Mouse (Mus musculus) heart, embryonic 16.5 days (tissue): Measurements from ENCODE around the gene Tor3a. TPM values are rescaled to one million over a fixed set of nuclear protein-coding genes. Genes with fewer than 3 reads are reported as not detected.

Experiments
- ATAC-seq: fragments of 200-750 bp; cut with Nextera tagmentation; replicated peaks from 2 replicates; pipeline ENCODE4 v1.8.0; 2017; ENCODE audit warnings: moderate number of reproducible peaks; ENCODE audit not compliant: insufficient read depth, low FRiP score; ENCODE audit errors: extremely low read depth
- H3K27ac ChIP-seq: fragments of 300-500 bp; sonication (generic); 2 replicates; pipeline ENCODE4 v1.5.1; 2014; ENCODE audit warnings: mild to moderate bottlenecking, low read length, control low read depth, moderate library complexity
- H3K27me3 ChIP-seq: fragments of 300-500 bp; sonication (generic); 2 replicates; pipeline ENCODE4 v1.6.1; 2014; ENCODE audit warnings: low read length, mixed read lengths; ENCODE audit not compliant: control insufficient read depth, insufficient read depth
- H3K36me3 ChIP-seq: fragments of 300-500 bp; sonication (generic); 2 replicates; pipeline ENCODE4 v1.6.1; 2014; ENCODE audit not compliant: control insufficient read depth, insufficient read depth
- H3K4me1 ChIP-seq: fragments of 300-500 bp; sonication (generic); 2 replicates; pipeline ENCODE4 v1.6.1; 2014; ENCODE audit warnings: low read length, mixed read lengths; ENCODE audit not compliant: control insufficient read depth, insufficient read depth
- H3K4me2 ChIP-seq: fragments of 300-500 bp; sonication (generic); 2 replicates; pipeline ENCODE4 v1.6.1; 2014; ENCODE audit warnings: low read depth, mild to moderate bottlenecking, control low read depth, low read length
- H3K4me3 ChIP-seq: fragments of 300-500 bp; sonication (generic); 2 replicates; pipeline ENCODE4 v1.5.1; 2014; ENCODE audit warnings: mild to moderate bottlenecking, control low read depth, low read length
- H3K9ac ChIP-seq: fragments of 300-500 bp; sonication (generic); 2 replicates; pipeline ENCODE4 v1.6.1; 2014; ENCODE audit warnings: low read length, control low read depth
- H3K9me3 ChIP-seq: fragments of 300-500 bp; sonication (generic); replicated peaks from 2 replicates; pipeline ENCODE4 v1.6.1; 2016; ENCODE audit warnings: low read length; ENCODE audit not compliant: control insufficient read depth
- WGBS: fragments of 180-500 bp; shearing (Covaris S2); extraction: QIAGEN DNeasy Blood & Tissue Kit; methylation state at CpG from one replicate; pipeline ENCODE4 v1.1.7; 2014; 5-methylcytosine and 5-hydroxymethylcytosine counted together
- polyA plus RNA-seq: library from polyadenylated mRNA; unstranded; fragments of >200 nt; fragmentation: Nextera tagmentation; extraction: Ambion mirVana; gene quantifications from 2 replicates; pipeline ENCODE4 v1.2.1, GENCODE M21; 2015

Gene Tor3a
- 8.5 and 9.0 TPM in 2 replicates for polyA plus RNA-seq

- no peaks in the 10 kb centered on the region for H3K9me3 ChIP-seq
- ATAC-seq = peak; percentile 83
- H3K9ac ChIP-seq = peak within 1 kb of the TSS; percentile 80
- H3K4me2 ChIP-seq = peak within 1 kb of the TSS; percentile 97
- H3K27me3 ChIP-seq = no peaks in the 10 kb centered on the region
- H3K4me3 ChIP-seq = peak within 1 kb of the TSS; percentile 74
- H3K4me1 ChIP-seq = peaks cover 9% of the 10 kb centered on the region
- WGBS = 6% methylated on average over 37 of the region's 37 CpGs
- H3K36me3 ChIP-seq = peaks cover 1% of the 10 kb centered on the region
- peak within 1 kb of the TSS; percentile 64 for H3K27ac ChIP-seq
These were observed at the start of gene Tor3a for GRCm38 (mm10) chr1:156674195-156675000. TSS of gene Tor3a (minus strand) at chr1:156674356.

DNA sequence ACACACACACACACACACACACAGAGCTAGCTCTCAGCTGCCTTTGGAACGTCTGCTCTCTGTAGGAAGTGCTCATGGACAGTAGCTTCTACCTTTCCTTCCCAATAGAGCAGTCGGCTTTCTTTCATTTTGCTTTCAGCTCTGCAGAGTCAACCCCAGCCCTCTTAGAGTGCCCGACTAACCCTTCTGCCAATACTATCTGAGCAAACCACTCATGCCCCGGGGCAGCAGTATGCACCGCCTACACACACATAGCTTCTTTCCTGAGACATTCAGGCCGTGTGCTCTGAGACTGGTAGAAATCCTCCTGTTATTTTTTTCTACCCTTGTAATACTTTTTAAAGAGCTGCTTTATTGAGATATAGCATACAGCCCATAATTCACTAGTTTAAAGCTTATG, 47.9 kb upstream of the Tor3a start:
- Histone ChIP-seq H3K4me3 (no peak overlapping the region), H3K27me3 (no peaks in the 10 kb centered on the region), H3K27ac (no peak overlapping the region), H3K36me3 (no peaks in the 10 kb centered on the region), H3K9ac (no peak overlapping the region), H3K9me3 (no peaks in the 10 kb centered on the region), H3K4me1 (peaks cover 5% of the 10 kb centered on the region; the same call in 1 of the 2 replicates), H3K4me2 (no peak overlapping the region)
- WGBS = 48% methylated on average over 6 of the region's 6 CpGs
- no peak for ATAC-seq

DNA sequence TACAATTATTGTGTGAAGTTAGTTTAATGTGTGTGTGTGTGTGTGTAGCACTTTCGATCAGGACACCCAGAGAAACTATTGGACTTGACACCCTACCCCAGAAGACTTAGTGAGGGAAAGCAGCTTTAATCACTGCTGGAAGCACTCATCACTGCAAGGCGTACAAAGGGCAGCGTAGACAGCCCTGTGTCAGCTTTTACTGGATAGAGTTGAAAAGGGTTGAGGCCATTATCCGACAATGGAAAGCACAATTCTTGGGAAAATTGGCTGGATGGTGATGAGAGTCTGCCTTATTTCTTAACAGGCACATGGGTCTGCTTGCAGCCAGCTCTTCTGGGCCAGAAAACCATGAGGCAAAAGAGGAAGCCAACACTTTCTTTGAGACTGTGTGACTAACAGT, 45.9 kb upstream of the Tor3a start:
- 68% methylated on average over 4 of the region's 4 CpGs for WGBS
- Histone ChIP-seq H3K4me2 (no peak overlapping the region), H3K9me3 (no peaks in the 10 kb centered on the region), H3K4me3 (no peak overlapping the region; the same call in 1 of the 2 replicates), H3K36me3 (no peaks in the 10 kb centered on the region), H3K9ac (no peak overlapping the region), H3K27me3 (no peaks in the 10 kb centered on the region), H3K27ac (no peak overlapping the region), H3K4me1 (peaks cover 8% of the 10 kb centered on the region)
- no peak for ATAC-seq

GRCm38 (mm10) chr1:156718950-156719805, 45.0 kb upstream of the Tor3a start, which contains the start of gene Fam20b:
TSS of gene Fam20b (minus strand) at chr1:156719086.
- peak; percentile 97 for ATAC-seq
- peaks cover 8% of the 10 kb centered on the region for H3K4me1 ChIP-seq
- peak within 1 kb of the TSS; percentile 95 for H3K9ac ChIP-seq
- H3K4me3 ChIP-seq = peak within 1 kb of the TSS; percentile 99
- no peaks in the 10 kb centered on the region for H3K9me3 ChIP-seq
- H3K27me3 ChIP-seq = no peaks in the 10 kb centered on the region
- H3K4me2 ChIP-seq = peak within 1 kb of the TSS; percentile 70
- WGBS = 2% methylated on average over 28 of the region's 47 CpGs
- H3K27ac ChIP-seq = peak within 1 kb of the TSS; percentile 93
- H3K36me3 ChIP-seq = no peaks in the 10 kb centered on the region

GRCm38 (mm10) chr1:156718286-156718949, 44.3 kb upstream of the Tor3a start:
- H3K4me1 ChIP-seq = peaks cover 8% of the 10 kb centered on the region
- peak overlapping the region; percentile 99 for H3K4me3 ChIP-seq
- H3K9ac ChIP-seq = peak overlapping the region; percentile 95
- WGBS = 0% methylated on average over 64 of the region's 73 CpGs
- peak overlapping the region; percentile 70 for H3K4me2 ChIP-seq
- peak overlapping the region; percentile 93 for H3K27ac ChIP-seq
- H3K9me3 ChIP-seq = no peaks in the 10 kb centered on the region
- ATAC-seq = peak; percentile 86
- no peaks in the 10 kb centered on the region for H3K27me3 ChIP-seq
- H3K36me3 ChIP-seq = no peaks in the 10 kb centered on the region

GRCm38 (mm10) chr1:156717751-156718285, 43.7 kb upstream of the Tor3a start:
- no peaks in the 10 kb centered on the region for H3K36me3 ChIP-seq
- H3K4me3 ChIP-seq = peak overlapping the region; percentile 99
- H3K9ac ChIP-seq = peak overlapping the region; percentile 95
- peak overlapping the region; percentile 70 for H3K4me2 ChIP-seq
- H3K4me1 ChIP-seq = peaks cover 8% of the 10 kb centered on the region
- H3K27ac ChIP-seq = peak overlapping the region; percentile 93
- H3K27me3 ChIP-seq = no peaks in the 10 kb centered on the region
- no peak for ATAC-seq
- 12% methylated on average over 13 of the region's 13 CpGs for WGBS
- H3K9me3 ChIP-seq = no peaks in the 10 kb centered on the region

DNA sequence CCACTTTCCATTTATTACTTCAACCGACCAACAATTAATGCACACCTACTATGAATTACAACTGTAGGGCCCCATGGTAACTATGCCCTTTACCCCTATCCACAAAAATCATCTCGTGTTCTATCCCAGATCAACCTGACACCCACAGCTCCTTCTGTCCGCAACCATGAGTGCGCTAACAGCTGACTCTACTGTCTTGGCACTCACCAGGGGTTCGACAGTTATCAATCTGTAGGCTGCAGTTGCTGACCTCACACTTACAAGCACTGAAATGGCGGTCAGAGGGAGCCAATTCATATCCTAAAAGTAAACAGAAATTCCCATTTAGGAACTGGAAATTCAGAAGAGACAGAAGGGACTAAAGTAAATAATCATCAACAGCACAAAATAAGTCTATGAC, 42.5 kb upstream of the Tor3a start:
- no peak overlapping the region for H3K9ac ChIP-seq
- no peak overlapping the region for H3K27ac ChIP-seq
- 80% methylated on average over 6 of the region's 6 CpGs for WGBS
- H3K36me3 ChIP-seq = no peaks in the 10 kb centered on the region
- H3K4me2 ChIP-seq = no peak overlapping the region
- H3K27me3 ChIP-seq = no peaks in the 10 kb centered on the region
- H3K4me3 ChIP-seq = no peak overlapping the region
- H3K9me3 ChIP-seq = no peaks in the 10 kb centered on the region
- ATAC-seq = no peak
- peaks cover 8% of the 10 kb centered on the region for H3K4me1 ChIP-seq

DNA sequence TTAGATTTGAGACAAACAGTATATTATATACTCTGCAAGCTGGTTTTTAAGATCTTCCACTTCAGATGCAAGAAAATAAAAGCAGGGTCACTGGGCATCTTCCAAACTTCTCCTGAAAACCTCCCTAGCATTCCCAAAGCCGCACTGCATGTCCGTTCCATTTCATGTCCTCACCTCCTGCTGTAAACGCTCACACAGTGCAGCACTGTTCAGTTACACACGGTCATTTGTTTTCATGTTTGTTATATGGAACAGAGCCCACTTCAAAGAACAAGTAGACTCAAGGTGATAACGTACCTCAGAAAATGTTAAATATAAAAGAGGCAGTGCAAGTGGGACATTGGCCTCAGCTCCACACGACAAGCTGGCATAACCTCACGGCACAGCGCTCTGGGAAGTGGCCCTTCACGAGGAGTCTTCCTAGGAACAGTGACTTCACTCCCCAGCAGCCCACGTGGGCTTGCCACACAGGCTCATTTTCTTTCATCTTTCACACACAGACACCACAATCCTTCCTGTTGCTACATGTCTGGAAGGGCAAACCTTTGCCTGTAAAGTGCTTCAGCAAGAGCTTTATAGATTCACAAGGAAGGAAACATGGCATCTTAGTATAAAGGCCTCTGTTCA, 36.4 kb upstream of the Tor3a start:
- Histone ChIP-seq H3K36me3 (peaks cover 4% of the 10 kb centered on the region; the same call in 1 of the 2 replicates), H3K9ac (0 out of 2 replicates have a peak overlapping the region, but pooled peaks have one; percentile 1), H3K4me1 (peaks cover 13% of the 10 kb centered on the region), H3K9me3 (no peaks in the 10 kb centered on the region), H3K27ac (peak overlapping the region; percentile 41), H3K4me2 (peak overlapping the region; percentile 32; the same call in 1 of the 2 replicates), H3K4me3 (no peak overlapping the region), H3K27me3 (no peaks in the 10 kb centered on the region)
- peak; percentile 74; the same call in 1 of the 2 replicates for ATAC-seq
- WGBS = 30% methylated on average over 10 of the region's 10 CpGs
